Comparison of ENCODE assay signal across 30 mouse cellular contexts in the genomic region with DNA sequence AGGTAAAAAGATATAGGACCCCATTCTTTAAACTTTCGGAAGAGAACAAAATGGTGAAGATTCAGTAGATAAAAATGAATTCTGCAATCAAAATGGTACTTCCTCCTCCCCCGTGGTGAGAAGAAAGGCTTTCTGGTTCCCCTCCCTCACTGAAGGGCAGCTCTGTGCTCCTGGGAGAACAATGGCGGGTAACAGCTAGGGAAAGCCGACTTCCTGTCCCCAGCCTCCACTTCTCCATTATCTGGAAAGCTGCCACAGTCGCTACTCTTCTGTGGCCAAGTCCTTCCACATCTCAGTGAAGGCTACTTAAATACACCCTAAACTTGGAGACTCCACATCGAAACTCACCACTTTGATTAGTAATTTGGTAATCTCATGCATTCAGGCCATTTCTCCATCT. TPM values are rescaled to one million over a fixed set of nuclear protein-coding genes. Genes with fewer than 3 reads are reported as not detected.
A peak's percentile ranks its signal among the peaks of the same experiment; 100 is the strongest.
DNase-seq lines count a peak whose midpoint lies in the region; ATAC-seq and TF ChIP-seq lines count a peak whose summit lies in the region.
"Had no signal": no experiment of that assay in that cellular context is flagged by ENCODE, and none has a peak within 500 bp of the region (broad histone marks: within the 10 kb centered on the region; RNA-seq: fewer than 3 reads in every experiment).

No protein-coding gene starts in this region.

- H3K9ac ChIP-seq in heart, embryonic 15.5 days: no peak overlapping the region
- no peak overlapping the region for H3K9ac ChIP-seq in heart, embryonic 11.5 days (ENCODE audit: low read depth, low read length)
- no peak overlapping the region for H3K9ac ChIP-seq in lung, postnatal 0 days (replicated peaks; ENCODE audit: low read depth)
- H3K9ac ChIP-seq: embryonic facial prominence, embryonic 15.5 days; forebrain, embryonic 12.5 days; forebrain, postnatal 0 days; hindbrain, embryonic 15.5 days; kidney, embryonic 15.5 days; liver, embryonic 12.5 days; liver, postnatal 0 days; midbrain, embryonic 13.5 days; neural tube, embryonic 13.5 days had no signal

- 66% methylated on average over 6 of the region's 6 CpGs for WGBS in heart, embryonic 15.5 days
- WGBS in heart, embryonic 11.5 days (ENCODE audit: insufficient replicate concordance): 73% methylated on average over 6 of the region's 6 CpGs
- 62% methylated on average over 6 of the region's 6 CpGs for WGBS in lung, postnatal 0 days
- WGBS in lung, adult 2 months: 40% methylated on average over 6 of the region's 6 CpGs

- H3K4me3 ChIP-seq in heart, embryonic 15.5 days: no peak overlapping the region
- no peak overlapping the region for H3K4me3 ChIP-seq in heart, embryonic 11.5 days (ENCODE audit: low read depth, low read length)
- H3K4me3 ChIP-seq in lung, postnatal 0 days (ENCODE audit: low read depth, low read length): no peak overlapping the region
- H3K4me3 ChIP-seq in lung, adult 2 months (replicated peaks; ENCODE audit: extremely low read depth, low read depth, low read length): no peak overlapping the region
- H3K4me3 ChIP-seq: embryonic facial prominence, embryonic 10.5 days; embryonic facial prominence, embryonic 15.5 days; forebrain, embryonic 12.5 days; hindbrain, embryonic 15.5 days; kidney, embryonic 15.5 days; layer of hippocampus, adult 2 months; left cerebral cortex, adult 2 months; liver, embryonic 12.5 days; midbrain, embryonic 13.5 days; neural tube, embryonic 13.5 days had no signal

- no peaks in the 10 kb centered on the region for H3K4me1 ChIP-seq in heart, embryonic 15.5 days (replicated peaks)
- H3K4me1 ChIP-seq in heart, embryonic 11.5 days (ENCODE audit: control insufficient read depth, insufficient read depth, low read length): 0 out of 2 replicates have a peak, but pooled peaks cover under 1% of the 10 kb centered on the region
- H3K4me1 ChIP-seq in lung, postnatal 0 days (ENCODE audit: insufficient read depth, low read depth, low read length): no peaks in the 10 kb centered on the region
- H3K4me1 ChIP-seq in lung, adult 2 months (ENCODE audit: control insufficient read depth, insufficient read depth, low read length): peaks cover 4% of the 10 kb centered on the region
- H3K4me1 ChIP-seq: embryonic facial prominence, embryonic 10.5 days; embryonic facial prominence, embryonic 15.5 days; forebrain, embryonic 12.5 days; hindbrain, embryonic 15.5 days; kidney, embryonic 15.5 days; liver, embryonic 12.5 days; midbrain, embryonic 13.5 days; neural tube, embryonic 13.5 days had no signal

- no peaks in the 10 kb centered on the region for H3K9me3 ChIP-seq in heart, embryonic 15.5 days (replicated peaks)
- no peaks in the 10 kb centered on the region for H3K9me3 ChIP-seq in heart, embryonic 11.5 days (replicated peaks; ENCODE audit: control insufficient read depth, low read length)
- no peaks in the 10 kb centered on the region for H3K9me3 ChIP-seq in lung, postnatal 0 days (ENCODE audit: low read length)
- H3K9me3 ChIP-seq: embryonic facial prominence, embryonic 10.5 days; embryonic facial prominence, embryonic 15.5 days; forebrain, embryonic 12.5 days; hindbrain, embryonic 15.5 days; kidney, embryonic 15.5 days; liver, embryonic 12.5 days; midbrain, embryonic 13.5 days; neural tube, embryonic 13.5 days had no signal

- no peak overlapping the region for H3K4me2 ChIP-seq in heart, embryonic 15.5 days
- no peak overlapping the region for H3K4me2 ChIP-seq in heart, embryonic 11.5 days
- H3K4me2 ChIP-seq in lung, postnatal 0 days (replicated peaks; ENCODE audit: low read depth, low read length): no peak overlapping the region
- H3K4me2 ChIP-seq: embryonic facial prominence, embryonic 15.5 days; forebrain, embryonic 12.5 days; hindbrain, embryonic 15.5 days; kidney, embryonic 15.5 days; liver, embryonic 12.5 days; midbrain, embryonic 13.5 days; neural tube, embryonic 13.5 days had no signal

- peak; percentile 47 for DNase-seq in lung, postnatal 0 days (ENCODE audit: low spot score)
- no peak for DNase-seq in lung, adult 2 months
- DNase-seq in heart, postnatal 4 days: peak; percentile 35
- no peak for DNase-seq in left cerebral cortex, adult 9 months (ENCODE audit: low spot score in 2 of 2)
- DNase-seq in right cerebral cortex, postnatal 4 days: no peak
- DNase-seq: adrenal gland, postnatal 36 days; B cell, adult 2 months; cerebellum, adult 18-20 months; cerebellum, postnatal 10 days; forebrain, postnatal 0 days; gastrocnemius, postnatal 14 days; kidney, adult 11 months; kidney, postnatal 36 days; liver, postnatal 0 days; thymus, postnatal 4 days had no signal

- H3K27me3 ChIP-seq in heart, embryonic 15.5 days: no peaks in the 10 kb centered on the region
- no peaks in the 10 kb centered on the region for H3K27me3 ChIP-seq in heart, embryonic 11.5 days (ENCODE audit: control insufficient read depth, insufficient read depth, low read length)
- no peaks in the 10 kb centered on the region for H3K27me3 ChIP-seq in lung, postnatal 0 days (replicated peaks; ENCODE audit: insufficient read depth, low read length)
- H3K27me3 ChIP-seq: embryonic facial prominence, embryonic 15.5 days; forebrain, embryonic 12.5 days; hindbrain, embryonic 15.5 days; kidney, embryonic 15.5 days; liver, embryonic 12.5 days; midbrain, embryonic 13.5 days; neural tube, embryonic 13.5 days had no signal

- no peak for TF ChIP-seq EP300 in lung, postnatal 0 days (IDR thresholded peaks at IDR 0.05)

- peaks cover 12% of the 10 kb centered on the region; the same call in 1 of the 2 replicates for H3K36me3 ChIP-seq in heart, embryonic 15.5 days
- peaks cover 11% of the 10 kb centered on the region for H3K36me3 ChIP-seq in heart, embryonic 11.5 days (ENCODE audit: control insufficient read depth, insufficient read depth, low read length)
- H3K36me3 ChIP-seq in lung, postnatal 0 days (ENCODE audit: insufficient read depth, low read length): peaks cover 11% of the 10 kb centered on the region; the same call in 1 of the 2 replicates
- H3K36me3 ChIP-seq: liver, embryonic 12.5 days had no signal

- ATAC-seq in heart, embryonic 15.5 days (replicated peaks; ENCODE audit: insufficient number of reproducible peaks, insufficient read depth, low FRiP score, low read depth): no peak
- ATAC-seq in heart, embryonic 11.5 days (replicated peaks; ENCODE audit: insufficient number of reproducible peaks, low FRiP score, low TSS enrichment): no peak
- peak; percentile 58 for ATAC-seq in lung, postnatal 0 days
- ATAC-seq: forebrain, postnatal 0 days; inflammation-experienced regulatory T-cells, adult 6 months; liver, embryonic 12.5 days; liver, postnatal 0 days; midbrain, embryonic 13.5 days had no signal

- H3K27ac ChIP-seq in heart, embryonic 15.5 days: 0 out of 2 replicates have a peak overlapping the region, but pooled peaks have one; percentile 16
- H3K27ac ChIP-seq in heart, embryonic 11.5 days (ENCODE audit: low read depth, low read length): no peak overlapping the region
- no peak overlapping the region for H3K27ac ChIP-seq in lung, postnatal 0 days (ENCODE audit: low read length)
- H3K27ac ChIP-seq: embryonic facial prominence, embryonic 10.5 days; embryonic facial prominence, embryonic 15.5 days; forebrain, embryonic 12.5 days; hindbrain, embryonic 15.5 days; kidney, embryonic 15.5 days; layer of hippocampus, adult 2 months; left cerebral cortex, adult 2 months; liver, embryonic 12.5 days; midbrain, embryonic 13.5 days; neural tube, embryonic 13.5 days had no signal

- no peak for TF ChIP-seq POLR2A in lung, adult 2 months (IDR thresholded peaks at IDR 0.05; ENCODE audit: borderline replicate concordance, extremely low read depth, low read depth, low read length)

- TF ChIP-seq CTCF in lung, postnatal 0 days (IDR thresholded peaks at IDR 0.05): no peak
- no peak for TF ChIP-seq CTCF in lung, adult 2 months (IDR thresholded peaks at IDR 0.05; ENCODE audit: insufficient read depth, low read length)

RNA-seq across cellular contexts. Expression of a gene that starts 40.9 kb away (rescaled TPM):
- 0.23 and 0.53 TPM in 2 replicates for polyA plus RNA-seq in heart, embryonic 15.5 days (2015; fragmentation: Nextera tagmentation; extraction: Ambion mirVana)
- polyA plus RNA-seq in heart, embryonic 11.5 days (2014; fragmentation: Nextera tagmentation; extraction: Ambion mirVana): 0.42 and 0.45 TPM in 2 replicates
- 0.33 and 0.68 TPM in 2 replicates for polyA plus RNA-seq in lung, postnatal 0 days (2015; fragmentation: Nextera tagmentation; extraction: Ambion mirVana)
- 0.43 and 0.52 TPM in 2 replicates for polyA plus RNA-seq in lung, adult 2 months (2012; rRNA removed)
- total RNA-seq in heart, postnatal 4 days (2021): under 1 TPM; 0.57 to 0.65 TPM
- total RNA-seq: adrenal gland, postnatal 36 days; hematopoietic stem cell, adult 5-6 weeks; megakaryocyte-erythroid progenitor cell, adult 5-6 weeks had no signal
- polyA plus RNA-seq: inflammation-experienced regulatory T-cells, adult 6 months; liver, postnatal 0 days; neural tube, embryonic 13.5 days had no signal

RNA-seq across cellular contexts. Expression of a gene that starts 43.8 kb away (rescaled TPM):
- polyA plus RNA-seq in heart, embryonic 15.5 days (2015; fragmentation: Nextera tagmentation; extraction: Ambion mirVana): 16.8 and 24.6 TPM in 2 replicates
- 28.5 and 31.9 TPM in 2 replicates for polyA plus RNA-seq in heart, embryonic 11.5 days (2014; fragmentation: Nextera tagmentation; extraction: Ambion mirVana)
- polyA plus RNA-seq in lung, postnatal 0 days (2015; fragmentation: Nextera tagmentation; extraction: Ambion mirVana): 23.6 and 25.7 TPM in 2 replicates
- 20.2 and 30.6 TPM in 2 replicates for polyA plus RNA-seq in lung, adult 2 months (2012; rRNA removed)
- total RNA-seq in heart, postnatal 4 days (2021): 100 to 1,000 TPM; 223 to 241 TPM
- total RNA-seq: megakaryocyte-erythroid progenitor cell, adult 5-6 weeks had no signal
- polyA plus RNA-seq: inflammation-experienced regulatory T-cells, adult 6 months had no signal

Comparison
In these comparisons a context has a peak if more than half of its experiments do, and no peak if none do; other contexts are left out.
1. DNase-seq: peak in lung, postnatal 0 days (single experiment) and heart, postnatal 4 days (single experiment); none in lung, adult 2 months (single experiment), left cerebral cortex, adult 9 months (0 of 2) and right cerebral cortex, postnatal 4 days (single experiment).